Mouse (Mus musculus) CH12.LX (cell line): ENCODE measurements around the gene Csnk1g2.

Experiments
- CTCF ChIP-seq, 2 experiments: IDR thresholded peaks in 1 of 2; conservative IDR thresholded peaks in 1 of 2; 2 replicates each; pipeline ENCODE4 v1.5.1; 2011 to 2012; ENCODE audit warnings: low read depth in 2 of 2, low read length in 2 of 2, improper control_type of control experiment in 1 of 2, inconsistent platforms in 1 of 2, mild to moderate bottlenecking in 1 of 2, moderate library complexity in 1 of 2
- EP300 ChIP-seq: IDR thresholded peaks from 2 replicates; pipeline ENCODE4 v1.6.1; 2011; ENCODE audit warnings: low read length, improper control_type of control experiment
- MAFK ChIP-seq: IDR thresholded peaks from 2 replicates; pipeline ENCODE4 v1.6.1; 2011; ENCODE audit warnings: low read length, improper control_type of control experiment; ENCODE audit not compliant: insufficient replicate concordance
- MAZ ChIP-seq: IDR thresholded peaks from 2 replicates; pipeline ENCODE4 v1.6.1; 2012; ENCODE audit warnings: low read depth, mild to moderate bottlenecking, inconsistent platforms, low read length, improper control_type of control experiment, moderate library complexity
- POLR2A ChIP-seq: IDR thresholded peaks from 2 replicates; pipeline ENCODE4 v1.6.1; 2011; ENCODE audit warnings: low read depth, mild to moderate bottlenecking, improper control_type of control experiment, low read length
- SMC3 ChIP-seq: IDR thresholded peaks from 2 replicates; pipeline ENCODE4 v1.6.1; 2011; ENCODE audit warnings: low read depth, low read length, improper control_type of control experiment
- ZMIZ1 ChIP-seq: IDR thresholded peaks from 2 replicates; pipeline ENCODE4 v1.6.1; 2012; ENCODE audit warnings: low read depth, mild to moderate bottlenecking, inconsistent platforms, low read length, improper control_type of control experiment

- TF ChIP-seq EP300 (no peak), SMC3 (no peak), MAZ (no peak), CTCF (conservative IDR thresholded peaks at IDR 0.05 in 1 of 2, IDR thresholded peaks at IDR 0.05 in 1 of 2; ENCODE audit: low read depth in 2 of 2, low read length in 2 of 2) (no peak), POLR2A (no peak), MAFK (no peak), ZMIZ1 (no peak)
Measured at GRCm38 (mm10) chr10:80628925-80629324, 6.3 kb downstream of the Csnk1g2 start.
